Mouse (Mus musculus): ENCODE measurements around the gene Dcpp1. TPM values are rescaled to one million over a fixed set of nuclear protein-coding genes. Genes with fewer than 3 reads are reported as not detected.
"Not testable (repeated sequence)": the region's sequence is repeated elsewhere in the genome, so short reads cannot be mapped to it uniquely, and the experiment has no call there.

Dcpp1 gene
- polyA plus RNA-seq (2015; fragmentation: Nextera tagmentation; extraction: Ambion mirVana) = not detected in 2 replicates

DNA sequence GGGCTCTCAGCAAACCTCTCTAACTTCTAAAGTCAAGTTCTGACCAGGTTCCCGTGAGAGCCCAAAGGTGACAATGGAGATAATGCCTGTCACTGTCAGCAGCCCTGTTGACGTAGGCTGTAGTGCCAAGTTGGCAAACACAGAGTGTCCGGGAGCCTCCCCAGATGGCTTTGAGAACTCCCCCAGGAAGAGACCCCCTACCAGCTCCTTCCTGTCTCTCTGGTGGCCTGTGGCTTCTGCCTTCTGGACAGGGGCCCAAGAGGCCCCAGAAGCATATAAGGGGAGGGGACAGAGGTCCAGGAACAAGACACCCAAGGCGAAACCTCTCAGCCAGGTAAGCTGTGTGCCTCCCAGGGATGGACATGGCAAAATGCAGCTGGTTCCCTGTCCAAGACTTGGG is at the start of gene Dcpp1, which contains the start of gene Dcpp2:
Gene Dcpp1, plus strand, starts transcription at position 301 of the 400 bp plus-strand sequence.
Gene Dcpp2, plus strand, starts transcription at position 305 of the 400 bp plus-strand sequence.
- not testable (repeated sequence) for H3K27me3 ChIP-seq (replicated peaks); H3K27ac ChIP-seq (replicated peaks); H3K4me3 ChIP-seq (replicated peaks); H3K9me3 ChIP-seq (replicated peaks); H3K4me1 ChIP-seq; H3K4me2 ChIP-seq; ATAC-seq (ENCODE audit: low FRiP score); H3K9ac ChIP-seq (replicated peaks); H3K36me3 ChIP-seq
- 90% methylated on average over 4 of the region's 4 CpGs for WGBS

DNA sequence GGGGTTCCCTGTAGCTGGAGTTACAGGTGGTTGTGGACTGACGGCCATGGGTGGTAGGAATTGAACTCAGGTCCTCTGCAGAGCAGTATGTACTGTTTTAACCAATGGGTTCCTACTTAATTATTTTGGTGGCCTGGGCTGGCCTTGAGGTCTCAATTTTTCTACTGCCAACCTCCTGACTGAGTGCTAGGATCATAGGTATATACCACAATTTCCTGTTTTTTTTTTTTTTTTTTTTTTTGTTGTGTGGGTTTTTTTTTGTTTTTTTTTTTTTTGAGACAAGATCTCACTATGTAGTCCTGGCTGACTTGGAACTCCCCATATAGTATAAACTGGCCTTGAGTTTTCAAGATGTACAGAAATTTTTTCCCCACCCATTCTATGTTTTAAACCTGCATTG is 49.5 kb upstream of the Dcpp1 start:
- Histone ChIP-seq H3K27ac (replicated peaks) (no peak overlapping the region), H3K9me3 (replicated peaks) (no peaks in the 10 kb centered on the region), H3K4me3 (replicated peaks) (no peak overlapping the region), H3K36me3 (peaks cover 12% of the 10 kb centered on the region), H3K4me1 (peaks cover 27% of the 10 kb centered on the region), H3K27me3 (replicated peaks) (peaks cover 31% of the 10 kb centered on the region), H3K4me2 (no peak overlapping the region), H3K9ac (replicated peaks) (no peak overlapping the region)
- no peak for ATAC-seq (ENCODE audit: low FRiP score)
- WGBS = 91% methylated on average over 1 of the region's 1 CpGs

DNA sequence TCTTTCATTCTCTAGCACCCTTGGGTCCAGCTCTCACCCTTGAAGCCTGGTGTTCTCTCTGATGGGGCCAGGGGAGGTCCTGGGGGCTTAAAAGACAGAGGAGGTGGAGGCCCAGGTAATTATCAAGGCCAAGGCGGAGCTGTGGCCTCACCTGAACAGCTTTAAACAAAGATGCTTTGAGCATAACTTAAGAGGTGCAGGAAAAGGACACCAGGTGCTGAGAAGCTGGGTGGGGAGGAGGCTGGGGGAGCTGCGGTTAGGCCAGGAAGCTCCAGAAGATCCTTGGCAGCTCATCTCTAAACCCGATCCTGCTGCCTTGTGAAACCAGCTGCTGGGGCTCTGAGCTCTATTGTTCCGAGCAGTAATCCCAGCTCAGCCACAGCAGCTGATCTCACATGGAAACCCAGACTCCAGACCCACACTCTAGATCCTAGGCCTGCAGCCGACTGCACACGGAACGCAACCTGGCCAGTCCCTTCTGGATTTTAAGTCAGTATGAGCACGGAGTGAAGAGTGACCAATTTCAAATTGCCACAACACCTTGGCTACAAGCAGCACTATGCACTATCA is 44.6 kb upstream of the Dcpp1 start, which contains the start of gene Prss33:
Gene Prss33, minus strand, starts transcription at position 51 of the 570 bp plus-strand sequence.
- Histone ChIP-seq H3K4me3 (replicated peaks) (no peak within 1 kb of the TSS), H3K4me2 (no peak within 1 kb of the TSS), H3K9ac (replicated peaks) (no peak within 1 kb of the TSS), H3K27ac (replicated peaks) (no peak within 1 kb of the TSS), H3K36me3 (no peaks in the 10 kb centered on the region), H3K4me1 (no peaks in the 10 kb centered on the region), H3K9me3 (replicated peaks) (no peaks in the 10 kb centered on the region), H3K27me3 (replicated peaks) (peaks cover 35% of the 10 kb centered on the region)
- 77% methylated on average over 8 of the region's 8 CpGs for WGBS
- ATAC-seq (ENCODE audit: low FRiP score) = no peak

DNA sequence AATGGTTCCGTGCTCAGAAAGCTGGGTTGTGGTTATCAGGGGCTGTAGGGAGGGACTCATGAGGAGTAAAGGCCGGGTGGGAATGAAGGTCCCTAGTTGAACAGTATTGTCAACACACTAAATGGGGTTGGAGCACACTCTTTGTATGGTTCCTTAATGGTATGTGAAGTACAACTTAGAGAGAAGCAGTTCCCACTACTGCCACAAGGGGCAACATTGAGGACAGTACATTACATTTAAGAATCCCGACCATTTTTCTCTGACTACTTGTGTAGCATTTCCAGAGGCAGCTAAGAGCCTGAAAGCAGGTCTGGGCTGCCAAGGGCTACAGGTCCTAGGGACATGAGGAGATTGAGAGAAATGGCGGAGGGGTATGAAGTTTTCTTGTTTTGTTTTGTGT is 39.5 kb upstream of the Dcpp1 start:
- no peak for ATAC-seq (ENCODE audit: low FRiP score)
- Histone ChIP-seq H3K27me3 (replicated peaks) (peaks cover 6% of the 10 kb centered on the region; the same call in 1 of the 2 replicates), H3K4me1 (peaks cover 3% of the 10 kb centered on the region; the same call in 1 of the 2 replicates), H3K9me3 (replicated peaks) (no peaks in the 10 kb centered on the region), H3K4me2 (no peak overlapping the region), H3K36me3 (no peaks in the 10 kb centered on the region), H3K4me3 (replicated peaks) (no peak overlapping the region), H3K9ac (replicated peaks) (no peak overlapping the region), H3K27ac (replicated peaks) (no peak overlapping the region)
- 29% methylated on average over 4 of the region's 4 CpGs for WGBS

DNA sequence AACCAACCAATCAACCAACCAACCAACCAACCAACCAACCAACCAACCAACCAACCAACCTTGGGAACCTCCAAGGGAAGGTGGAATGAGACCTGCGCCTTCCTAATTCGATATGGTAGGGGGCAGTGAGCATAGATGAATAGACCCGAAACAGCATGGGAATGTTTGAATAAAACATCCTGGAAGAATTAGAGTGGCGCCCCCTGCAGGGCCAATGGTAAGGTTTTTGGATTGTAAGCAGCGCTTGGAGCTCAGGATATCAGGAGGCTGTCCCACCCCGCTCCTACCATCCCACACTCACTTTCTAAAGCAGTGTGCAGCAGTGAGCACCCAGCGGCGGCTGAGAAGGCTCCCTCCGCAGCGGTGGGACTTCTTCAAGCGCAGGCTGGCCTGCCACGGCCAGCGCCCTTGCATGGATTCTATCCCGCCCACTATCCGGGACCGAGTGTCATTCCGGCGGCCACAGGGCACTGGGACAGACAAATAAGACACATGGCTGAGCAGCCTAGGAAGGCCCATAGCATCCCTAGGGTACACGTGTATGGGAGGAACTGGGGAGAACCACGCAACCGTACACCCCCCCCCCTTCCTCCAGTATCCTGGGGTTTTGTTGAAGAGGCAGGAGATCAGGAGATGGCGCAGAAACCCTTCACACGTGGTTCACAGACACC is 37.4 kb upstream of the Dcpp1 start:
- ATAC-seq (ENCODE audit: low FRiP score) = no peak
- H3K27ac ChIP-seq (replicated peaks) = no peak overlapping the region
- 43% methylated on average over 23 of the region's 23 CpGs for WGBS
- H3K9ac ChIP-seq (replicated peaks) = no peak overlapping the region
- H3K4me2 ChIP-seq = peak overlapping the region; percentile 34
- 0 out of 2 replicates have a peak, but pooled peaks cover 8% of the 10 kb centered on the region for H3K27me3 ChIP-seq (replicated peaks)
- no peak overlapping the region for H3K4me3 ChIP-seq (replicated peaks)
- no peaks in the 10 kb centered on the region for H3K36me3 ChIP-seq
- peaks cover 3% of the 10 kb centered on the region; the same call in 1 of the 2 replicates for H3K4me1 ChIP-seq
- no peaks in the 10 kb centered on the region for H3K9me3 ChIP-seq (replicated peaks)

DNA sequence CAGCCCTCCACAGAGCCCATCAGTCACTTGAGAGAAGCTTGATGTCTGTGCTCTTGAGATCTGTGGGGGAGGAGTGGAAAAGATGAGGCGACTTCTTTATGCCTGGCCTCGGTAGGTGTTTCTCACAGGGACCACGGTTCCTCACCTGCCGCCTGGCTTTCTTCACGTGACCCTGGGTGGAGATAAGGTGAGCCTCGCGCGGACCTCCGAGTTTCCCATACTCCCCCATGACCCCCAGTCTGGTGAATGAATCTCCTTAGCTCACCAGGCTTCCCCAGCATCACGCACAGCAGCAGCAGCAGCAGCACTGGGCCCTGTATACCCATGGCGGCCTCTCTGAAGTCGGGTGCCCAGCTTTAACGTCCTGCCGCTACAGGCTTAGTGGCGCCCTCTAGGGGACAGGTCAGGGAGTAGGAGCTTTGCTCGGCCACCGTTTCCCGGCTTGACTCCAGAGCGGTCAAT is 36.8 kb upstream of the Dcpp1 start, which contains the start of the genes Prss32 and Prss41:
Gene Prss32, plus strand, starts transcription at position 44 of the 462 bp plus-strand sequence.
Gene Prss41, minus strand, starts transcription at position 361 of the 462 bp plus-strand sequence.
- H3K4me1 ChIP-seq = peaks cover 3% of the 10 kb centered on the region; the same call in 1 of the 2 replicates
- no peak within 1 kb of the TSS for H3K9ac ChIP-seq (replicated peaks)
- H3K27ac ChIP-seq (replicated peaks) = no peak within 1 kb of the TSS
- ATAC-seq (ENCODE audit: low FRiP score) = no peak
- no peak within 1 kb of the TSS for H3K4me3 ChIP-seq (replicated peaks)
- no peaks in the 10 kb centered on the region for H3K9me3 ChIP-seq (replicated peaks)
- 0 out of 2 replicates have a peak, but pooled peaks cover 10% of the 10 kb centered on the region for H3K27me3 ChIP-seq (replicated peaks)
- 19% methylated on average over 19 of the region's 19 CpGs for WGBS
- H3K36me3 ChIP-seq = no peaks in the 10 kb centered on the region
- H3K4me2 ChIP-seq = peak within 1 kb of the TSS; percentile 34

DNA sequence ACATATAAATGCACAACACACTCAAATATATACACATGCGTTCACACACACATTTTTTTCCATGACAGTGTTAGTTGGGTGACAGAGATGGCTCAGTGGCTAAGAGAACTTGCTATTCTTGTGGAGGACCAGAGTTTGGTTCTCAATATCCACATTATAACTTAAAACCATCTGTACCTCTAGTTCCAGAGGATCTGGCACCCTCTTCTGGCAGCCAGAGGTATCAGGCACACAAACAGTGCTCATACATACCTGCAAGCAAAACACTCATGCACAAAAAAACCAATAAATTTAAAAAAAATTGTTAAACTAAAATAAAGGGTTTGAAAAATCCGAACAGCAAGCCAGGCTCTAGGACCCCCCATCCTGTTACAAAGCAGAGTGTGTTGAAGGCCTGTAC is 30.6 kb upstream of the Dcpp1 start:
- no peak for ATAC-seq (ENCODE audit: low FRiP score)

DNA sequence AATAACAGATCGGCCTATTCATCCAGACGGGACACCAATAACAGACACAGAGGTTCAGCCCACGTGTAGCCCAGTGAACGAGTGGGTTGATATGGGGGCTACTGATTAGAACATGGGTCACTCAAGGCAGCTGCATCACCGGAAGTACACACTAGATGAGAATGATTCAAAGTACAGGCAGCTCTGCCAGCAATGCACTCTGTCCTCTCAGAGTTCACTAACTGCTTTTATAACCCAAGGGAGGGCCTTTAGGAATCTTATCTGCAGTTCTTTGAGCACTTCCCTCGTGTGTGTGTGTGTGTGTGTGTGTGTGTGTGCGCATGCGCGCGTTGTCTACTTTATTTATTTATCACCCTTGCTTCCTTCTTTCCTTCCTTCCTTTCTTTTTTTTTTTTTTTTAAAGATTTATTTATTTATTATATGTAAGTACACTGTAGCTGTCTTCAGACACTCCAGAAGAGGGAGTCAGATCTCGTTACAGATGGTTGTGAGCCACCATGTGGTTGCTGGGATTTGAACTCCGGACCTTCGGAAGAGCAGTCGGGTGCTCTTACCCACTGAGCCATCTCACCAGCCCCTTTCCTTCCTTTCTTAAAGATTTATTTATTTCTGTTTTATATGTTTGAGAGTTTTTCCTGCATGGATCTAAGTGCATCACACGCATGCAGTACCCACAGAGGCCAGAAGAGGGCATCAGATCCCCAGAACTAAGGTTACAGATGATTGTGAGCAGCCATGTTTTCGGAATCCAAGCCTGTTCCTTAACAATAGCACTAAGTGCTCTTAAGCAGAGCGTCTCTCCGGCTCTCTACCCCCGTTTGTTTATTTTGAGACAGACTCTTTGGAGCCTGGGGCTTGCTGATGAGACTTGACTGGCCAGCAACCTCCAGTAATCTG is 29.6 kb upstream of the Dcpp1 start:
- H3K27ac ChIP-seq (replicated peaks) = no peak overlapping the region

More for the DNA sequence above, 30.6 kb upstream of the Dcpp1 start:
- H3K36me3 ChIP-seq = no peaks in the 10 kb centered on the region
- H3K4me1 ChIP-seq = no peaks in the 10 kb centered on the region
- H3K4me3 ChIP-seq (replicated peaks) = no peak overlapping the region
- peaks cover 10% of the 10 kb centered on the region; the same call in 1 of the 2 replicates for H3K27me3 ChIP-seq (replicated peaks)
- no peak overlapping the region for H3K4me2 ChIP-seq
- H3K27ac ChIP-seq (replicated peaks) = no peak overlapping the region
- no peaks in the 10 kb centered on the region for H3K9me3 ChIP-seq (replicated peaks)
- H3K9ac ChIP-seq (replicated peaks) = no peak overlapping the region
- 67% methylated on average over 2 of the region's 2 CpGs for WGBS

DNA sequence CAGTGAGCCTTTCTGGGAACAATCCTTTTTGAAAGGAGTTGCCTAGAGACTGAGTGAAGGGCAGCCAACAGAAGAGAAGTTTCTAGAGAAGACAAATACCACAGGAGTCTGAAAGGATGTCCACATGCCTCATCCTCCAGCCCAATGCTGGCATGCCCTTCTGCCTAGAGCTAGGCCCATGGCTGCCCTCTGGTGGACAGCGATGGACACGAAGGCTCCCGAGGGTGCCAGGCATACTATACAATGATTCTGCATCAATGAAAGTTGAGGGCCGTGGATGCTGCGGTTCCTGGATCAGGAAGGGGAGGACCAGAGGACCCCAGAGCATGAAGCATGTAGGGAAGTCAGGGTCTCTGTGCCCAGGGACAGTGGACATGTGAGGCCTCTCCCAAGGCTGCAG is 27.4 kb upstream of the Dcpp1 start:
- no peak overlapping the region for H3K27ac ChIP-seq (replicated peaks)
- H3K4me1 ChIP-seq = no peaks in the 10 kb centered on the region
- no peaks in the 10 kb centered on the region for H3K36me3 ChIP-seq
- H3K4me2 ChIP-seq = no peak overlapping the region
- peaks cover 5% of the 10 kb centered on the region; the same call in 1 of the 2 replicates for H3K27me3 ChIP-seq (replicated peaks)
- H3K9ac ChIP-seq (replicated peaks) = no peak overlapping the region
- no peaks in the 10 kb centered on the region for H3K9me3 ChIP-seq (replicated peaks)
- WGBS = 35% methylated on average over 5 of the region's 5 CpGs
- no peak for ATAC-seq (ENCODE audit: low FRiP score)
- H3K4me3 ChIP-seq (replicated peaks) = no peak overlapping the region

More for the DNA sequence above, 29.6 kb upstream of the Dcpp1 start:
- Histone ChIP-seq H3K4me1 (no peaks in the 10 kb centered on the region), H3K9me3 (replicated peaks) (no peaks in the 10 kb centered on the region), H3K4me3 (replicated peaks) (no peak overlapping the region), H3K36me3 (no peaks in the 10 kb centered on the region), H3K4me2 (no peak overlapping the region), H3K27me3 (replicated peaks) (peaks cover 10% of the 10 kb centered on the region; the same call in 1 of the 2 replicates), H3K9ac (replicated peaks) (no peak overlapping the region)
- ATAC-seq (ENCODE audit: low FRiP score) = no peak
- WGBS = 56% methylated on average over 18 of the region's 19 CpGs

DNA sequence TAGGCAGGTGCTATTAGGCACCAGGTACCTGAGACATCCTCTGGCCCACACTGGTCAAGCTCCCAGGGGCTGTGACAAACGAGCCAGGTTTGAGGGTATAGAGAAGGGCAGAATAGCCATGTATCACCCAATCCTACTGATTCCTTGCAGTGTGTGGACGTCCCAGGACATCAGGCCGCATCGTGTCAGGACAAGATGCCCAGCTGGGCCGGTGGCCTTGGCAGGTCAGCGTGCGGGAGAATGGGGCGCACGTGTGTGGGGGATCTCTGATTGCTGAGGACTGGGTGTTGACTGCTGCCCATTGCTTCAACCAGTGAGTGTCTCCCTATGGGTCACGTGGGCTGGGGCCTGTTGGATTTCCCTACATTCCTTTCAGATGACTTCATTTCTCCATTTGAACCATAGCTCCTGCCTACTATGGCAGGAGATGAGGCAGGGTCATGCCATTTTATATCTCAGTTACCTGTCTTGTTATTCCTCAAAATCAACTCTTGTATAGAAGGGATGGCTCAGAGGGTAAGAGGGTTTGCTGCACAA is 26.4 kb upstream of the Dcpp1 start:
- Histone ChIP-seq H3K36me3 (no peaks in the 10 kb centered on the region), H3K27me3 (replicated peaks) (peaks cover under 1% of the 10 kb centered on the region; the same call in 1 of the 2 replicates), H3K4me2 (no peak overlapping the region), H3K4me1 (no peaks in the 10 kb centered on the region), H3K27ac (replicated peaks) (no peak overlapping the region), H3K9me3 (replicated peaks) (no peaks in the 10 kb centered on the region), H3K4me3 (replicated peaks) (no peak overlapping the region), H3K9ac (replicated peaks) (no peak overlapping the region)
- no peak for ATAC-seq (ENCODE audit: low FRiP score)
- 91% methylated on average over 10 of the region's 10 CpGs for WGBS

DNA sequence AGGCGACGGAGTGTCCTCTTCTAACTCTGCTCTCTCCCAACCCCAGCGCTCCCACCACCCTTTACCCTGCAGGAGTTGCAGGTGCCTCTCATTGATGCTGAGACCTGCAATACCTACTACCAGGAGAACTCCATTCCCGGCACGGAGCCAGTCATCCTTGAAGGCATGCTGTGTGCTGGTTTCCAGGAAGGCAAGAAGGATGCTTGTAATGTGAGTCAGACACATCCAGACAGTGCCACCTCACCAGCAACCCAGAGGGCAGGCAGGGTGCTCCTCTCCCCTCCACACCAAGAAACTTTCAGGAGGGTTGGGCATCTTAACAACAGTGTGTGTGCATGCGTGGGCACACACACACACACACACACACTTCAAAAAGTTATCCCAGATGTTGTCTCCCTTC is 23.5 kb upstream of the Dcpp1 start:
- 89% methylated on average over 6 of the region's 6 CpGs for WGBS
- H3K27ac ChIP-seq (replicated peaks) = no peak overlapping the region
- no peak overlapping the region for H3K4me3 ChIP-seq (replicated peaks)
- H3K4me2 ChIP-seq = no peak overlapping the region
- no peaks in the 10 kb centered on the region for H3K36me3 ChIP-seq
- H3K9me3 ChIP-seq (replicated peaks) = no peaks in the 10 kb centered on the region
- no peak for ATAC-seq (ENCODE audit: low FRiP score)
- H3K9ac ChIP-seq (replicated peaks) = no peak overlapping the region
- no peaks in the 10 kb centered on the region for H3K27me3 ChIP-seq (replicated peaks)
- no peaks in the 10 kb centered on the region for H3K4me1 ChIP-seq

All from neural tube, embryonic 15.5 days (tissue).